Mouse (Mus musculus) intestine, embryonic 15.5 days (tissue): Measurements from ENCODE around the gene Prmt2. TPM values are rescaled to one million over a fixed set of nuclear protein-coding genes. Genes with fewer than 3 reads are reported as not detected.

Source experiments
- ATAC-seq: fragments of 200-750 bp; cut with Nextera tagmentation; 2 replicates; pipeline ENCODE4 v1.8.0; 2017; ENCODE audit warnings: moderate TSS enrichment, moderate library complexity
- H3K27ac ChIP-seq: fragments of 300-500 bp; sonication (generic); 2 replicates; pipeline ENCODE4 v1.5.1; 2015; ENCODE audit warnings: mild to moderate bottlenecking, inconsistent platforms
- H3K27me3 ChIP-seq: fragments of 300-500 bp; sonication (generic); replicated peaks from 2 replicates; pipeline ENCODE4 v1.6.1; 2015; ENCODE audit warnings: inconsistent platforms
- H3K36me3 ChIP-seq: fragments of 300-500 bp; sonication (generic); 2 replicates; pipeline ENCODE4 v1.6.1; 2015; ENCODE audit warnings: inconsistent platforms
- H3K4me1 ChIP-seq: fragments of 300-500 bp; sonication (generic); replicated peaks from 2 replicates; pipeline ENCODE4 v1.6.1; 2015; ENCODE audit warnings: inconsistent platforms
- H3K4me2 ChIP-seq: fragments of 300-500 bp; sonication (generic); replicated peaks from 2 replicates; pipeline ENCODE4 v1.6.1; 2015; ENCODE audit warnings: mild to moderate bottlenecking, inconsistent platforms
- H3K4me3 ChIP-seq: fragments of 300-500 bp; sonication (generic); replicated peaks from 2 replicates; pipeline ENCODE4 v1.5.1; 2015; ENCODE audit warnings: inconsistent platforms
- H3K9ac ChIP-seq: fragments of 300-500 bp; sonication (generic); 2 replicates; pipeline ENCODE4 v1.6.1; 2015; ENCODE audit warnings: inconsistent platforms
- H3K9me3 ChIP-seq: fragments of 300-500 bp; sonication (generic); 2 replicates; pipeline ENCODE4 v1.6.1; 2016; ENCODE audit warnings: inconsistent platforms
- WGBS: fragments of 180-500 bp; shearing (Covaris S2); methylation state at CpG from one replicate; pipeline ENCODE4 v1.1.7; 2015; 5-methylcytosine and 5-hydroxymethylcytosine counted together
- polyA plus RNA-seq: library from polyadenylated mRNA; unstranded; fragments of >200 nt; fragmentation: Nextera tagmentation; extraction: Ambion mirVana; gene quantifications from 2 replicates; pipeline ENCODE4 v1.2.1, GENCODE M21; 2015

Prmt2 gene
- polyA plus RNA-seq, 1 experiment from 2014 or later, result 42.6 TPM

- Histone ChIP-seq H3K9me3 (no peaks in the 10 kb centered on the region), H3K4me2 (0 out of 2 replicates have a peak within 1 kb of the TSS, but pooled peaks have one; percentile 14), H3K9ac (no peak within 1 kb of the TSS), H3K4me3 (no peak within 1 kb of the TSS), H3K27me3 (no peaks in the 10 kb centered on the region), H3K36me3 (no peaks in the 10 kb centered on the region), H3K4me1 (peaks cover 4% of the 10 kb centered on the region), H3K27ac (no peak within 1 kb of the TSS)
- 41% methylated on average over 4 of the region's 4 CpGs for WGBS
- peak; percentile 75 for ATAC-seq
Observed at GRCm38 (mm10) chr10:76253536-76253935, 15.9 kb upstream of the Prmt2 start, which contains the start of gene S100b. S100b (plus strand) TSS chr10:76253853.

DNA sequence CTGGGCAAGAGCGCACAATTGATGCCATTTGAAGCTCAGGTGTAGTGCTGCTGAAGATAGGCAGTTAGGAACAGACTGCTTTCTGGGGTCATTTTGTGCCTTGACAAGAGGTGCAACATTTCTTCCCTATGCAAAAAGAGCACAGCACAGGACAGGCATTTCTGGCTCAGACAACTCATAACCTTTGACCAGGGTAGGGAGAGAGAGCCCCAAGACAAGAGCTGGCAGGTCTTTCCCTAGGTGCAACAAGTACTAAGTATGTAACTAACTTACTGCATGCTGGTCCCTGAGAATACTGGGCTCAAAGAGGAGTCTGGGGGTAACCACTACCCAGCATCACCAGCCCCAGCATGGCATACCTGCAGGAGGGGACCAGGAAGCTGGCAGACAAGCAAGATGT, 15.4 kb upstream of the Prmt2 start:
- no peaks in the 10 kb centered on the region for H3K9me3 ChIP-seq
- H3K36me3 ChIP-seq, result no peaks in the 10 kb centered on the region
- 0 out of 2 replicates have a peak overlapping the region, but pooled peaks have one; percentile 14 for H3K4me2 ChIP-seq
- peak; percentile 68; the same call in 1 of the 2 replicates for ATAC-seq
- 97% methylated on average over 1 of the region's 1 CpGs for WGBS
- no peak overlapping the region for H3K4me3 ChIP-seq
- no peak overlapping the region for H3K9ac ChIP-seq
- H3K27me3 ChIP-seq, result no peaks in the 10 kb centered on the region
- peaks cover 4% of the 10 kb centered on the region for H3K4me1 ChIP-seq
- no peak overlapping the region for H3K27ac ChIP-seq

- no peaks in the 10 kb centered on the region for H3K36me3 ChIP-seq
- H3K4me3 ChIP-seq, result no peak overlapping the region
- no peak for ATAC-seq
- peaks cover 4% of the 10 kb centered on the region for H3K4me1 ChIP-seq
- 79% methylated on average over 7 of the region's 7 CpGs for WGBS
- H3K9ac ChIP-seq, result no peak overlapping the region
- H3K27me3 ChIP-seq, result no peaks in the 10 kb centered on the region
- H3K4me2 ChIP-seq, result no peak overlapping the region
- H3K9me3 ChIP-seq, result no peaks in the 10 kb centered on the region
- no peak overlapping the region for H3K27ac ChIP-seq
Observed at GRCm38 (mm10) chr10:76250870-76251269, 13.2 kb upstream of the Prmt2 start.

GRCm38 (mm10) chr10:76248647-76248968, 10.9 kb upstream of the Prmt2 start:
- ATAC-seq, result no peak
- Histone ChIP-seq H3K4me2 (no peak overlapping the region), H3K9ac (no peak overlapping the region), H3K4me3 (no peak overlapping the region), H3K4me1 (peaks cover 4% of the 10 kb centered on the region), H3K36me3 (no peaks in the 10 kb centered on the region), H3K9me3 (no peaks in the 10 kb centered on the region), H3K27me3 (no peaks in the 10 kb centered on the region), H3K27ac (no peak overlapping the region)
- WGBS, result 83% methylated on average over 5 of the region's 5 CpGs

- Histone ChIP-seq H3K27me3 (no peaks in the 10 kb centered on the region), H3K36me3 (no peaks in the 10 kb centered on the region), H3K9me3 (no peaks in the 10 kb centered on the region), H3K4me3 (no peak overlapping the region), H3K27ac (no peak overlapping the region), H3K4me1 (peaks cover under 1% of the 10 kb centered on the region; the same call in 1 of the 2 replicates), H3K4me2 (no peak overlapping the region), H3K9ac (no peak overlapping the region)
- WGBS, result 69% methylated on average over 21 of the region's 21 CpGs
- ATAC-seq, result no peak
Observed at GRCm38 (mm10) chr10:76247960-76248646, 10.4 kb upstream of the Prmt2 start.

- no peaks in the 10 kb centered on the region for H3K9me3 ChIP-seq
- H3K27ac ChIP-seq, result no peak overlapping the region
- no peak overlapping the region for H3K9ac ChIP-seq
- no peaks in the 10 kb centered on the region for H3K4me1 ChIP-seq
- no peaks in the 10 kb centered on the region for H3K36me3 ChIP-seq
- H3K4me3 ChIP-seq, result no peak overlapping the region
- no peak for ATAC-seq
- no peak overlapping the region for H3K4me2 ChIP-seq
- 35% methylated on average over 4 of the region's 4 CpGs for WGBS
- no peaks in the 10 kb centered on the region for H3K27me3 ChIP-seq
Observed at GRCm38 (mm10) chr10:76246601-76247000, 8.9 kb upstream of the Prmt2 start.

DNA sequence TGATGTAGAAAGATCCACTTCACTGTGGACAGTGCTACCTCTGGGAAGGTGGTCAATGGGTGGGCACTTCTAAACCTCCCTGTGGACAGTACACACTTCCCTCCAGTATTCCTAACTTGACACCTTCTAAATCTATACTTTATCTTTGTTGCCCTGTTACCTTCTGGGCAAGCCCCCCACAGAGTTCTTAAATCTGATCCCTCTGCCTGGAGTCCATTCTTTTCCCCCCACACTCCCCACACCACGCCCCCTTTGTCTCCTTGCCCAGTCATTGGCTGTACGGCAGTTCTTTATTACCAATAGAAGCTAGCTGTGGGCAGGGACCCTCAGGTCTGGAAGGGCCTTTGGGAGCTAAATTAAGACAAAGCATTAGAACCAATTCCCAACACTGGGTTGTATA, 7.4 kb upstream of the Prmt2 start:
- Histone ChIP-seq H3K27me3 (no peaks in the 10 kb centered on the region), H3K27ac (no peak overlapping the region), H3K4me1 (no peaks in the 10 kb centered on the region), H3K9me3 (no peaks in the 10 kb centered on the region), H3K9ac (no peak overlapping the region), H3K4me2 (no peak overlapping the region), H3K36me3 (no peaks in the 10 kb centered on the region), H3K4me3 (no peak overlapping the region)
- WGBS, result 86% methylated on average over 2 of the region's 2 CpGs
- ATAC-seq, result no peak

GRCm38 (mm10) chr10:76239401-76239800, 1.7 kb upstream of the Prmt2 start:
- ATAC-seq, result no peak
- Histone ChIP-seq H3K4me2 (no peak overlapping the region), H3K9me3 (no peaks in the 10 kb centered on the region), H3K27me3 (no peaks in the 10 kb centered on the region), H3K4me1 (0 out of 2 replicates have a peak, but pooled peaks cover 4% of the 10 kb centered on the region), H3K27ac (no peak overlapping the region), H3K4me3 (no peak overlapping the region), H3K36me3 (no peaks in the 10 kb centered on the region), H3K9ac (no peak overlapping the region)
- 67% methylated on average over 4 of the region's 4 CpGs for WGBS

GRCm38 (mm10) chr10:76229627-76230026, 8.0 kb downstream of the Prmt2 start:
- WGBS, result 74% methylated on average over 1 of the region's 1 CpGs
- H3K27me3 ChIP-seq, result no peaks in the 10 kb centered on the region
- no peaks in the 10 kb centered on the region for H3K36me3 ChIP-seq
- ATAC-seq, result no peak
- no peak overlapping the region for H3K4me3 ChIP-seq
- no peak overlapping the region for H3K4me2 ChIP-seq
- no peak overlapping the region for H3K27ac ChIP-seq
- H3K9ac ChIP-seq, result no peak overlapping the region
- no peaks in the 10 kb centered on the region for H3K4me1 ChIP-seq
- H3K9me3 ChIP-seq, result no peaks in the 10 kb centered on the region

DNA sequence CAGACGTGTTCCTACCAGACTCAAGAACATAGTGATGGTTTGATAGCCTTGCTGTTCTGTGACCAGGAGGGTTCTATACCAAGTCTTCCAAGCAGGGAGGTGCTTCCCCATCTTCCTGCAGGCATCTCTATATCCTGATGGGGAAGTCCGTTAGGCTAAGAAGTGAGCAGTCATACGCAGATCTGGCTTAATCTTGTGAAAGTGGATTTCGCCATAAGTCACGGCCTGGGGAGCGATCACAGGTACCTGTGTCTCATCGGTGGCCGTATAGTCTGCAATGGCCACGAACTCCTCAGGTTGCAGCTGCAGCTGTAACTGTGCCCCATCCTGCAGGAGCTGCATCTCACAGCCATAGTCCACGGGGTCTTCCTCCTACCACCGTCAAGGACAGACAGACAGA, 11.7 kb downstream of the Prmt2 start:
- no peak for ATAC-seq
- Histone ChIP-seq H3K9ac (no peak overlapping the region), H3K36me3 (peaks cover 4% of the 10 kb centered on the region; the same call in 1 of the 2 replicates), H3K27ac (no peak overlapping the region), H3K4me3 (no peak overlapping the region), H3K4me1 (no peaks in the 10 kb centered on the region), H3K9me3 (no peaks in the 10 kb centered on the region), H3K4me2 (no peak overlapping the region), H3K27me3 (no peaks in the 10 kb centered on the region)
- WGBS, result 94% methylated on average over 11 of the region's 11 CpGs

DNA sequence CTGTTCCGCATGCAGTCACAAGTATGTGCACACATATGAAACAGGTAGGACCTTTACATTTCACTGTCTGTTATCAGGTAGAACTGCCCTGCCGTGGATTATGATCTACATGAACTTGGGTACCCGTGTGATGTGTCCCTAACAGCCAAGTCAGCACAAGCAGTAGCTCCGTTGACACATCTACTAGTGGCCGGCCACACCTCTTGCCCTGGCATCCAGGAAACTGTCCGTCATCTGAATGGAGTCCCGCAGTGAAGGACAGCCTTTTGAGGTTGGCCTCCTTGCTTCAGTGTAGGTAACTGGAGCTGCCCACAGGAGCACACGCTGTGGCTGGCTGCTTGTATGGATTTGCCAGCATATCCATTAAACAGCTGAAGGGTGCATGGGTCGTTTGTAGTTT, 19.4 kb downstream of the Prmt2 start:
- no peaks in the 10 kb centered on the region for H3K4me1 ChIP-seq
- WGBS, result 78% methylated on average over 9 of the region's 9 CpGs
- H3K9ac ChIP-seq, result no peak overlapping the region
- no peak for ATAC-seq
- H3K4me3 ChIP-seq, result no peak overlapping the region
- H3K36me3 ChIP-seq, result peaks cover 29% of the 10 kb centered on the region
- H3K27ac ChIP-seq, result no peak overlapping the region
- H3K4me2 ChIP-seq, result no peak overlapping the region
- no peaks in the 10 kb centered on the region for H3K27me3 ChIP-seq
- 0 out of 2 replicates have a peak, but pooled peaks cover 5% of the 10 kb centered on the region for H3K9me3 ChIP-seq

- no peak for ATAC-seq
- Histone ChIP-seq H3K4me1 (no peaks in the 10 kb centered on the region), H3K4me2 (no peak overlapping the region), H3K9me3 (0 out of 2 replicates have a peak, but pooled peaks cover 5% of the 10 kb centered on the region), H3K4me3 (no peak overlapping the region), H3K9ac (no peak overlapping the region), H3K36me3 (peaks cover 29% of the 10 kb centered on the region), H3K27me3 (no peaks in the 10 kb centered on the region), H3K27ac (no peak overlapping the region)
- WGBS, result over 99% methylated on average over 17 of the region's 17 CpGs
Observed at GRCm38 (mm10) chr10:76217056-76217455, 20.6 kb downstream of the Prmt2 start.

GRCm38 (mm10) chr10:76214161-76214560, 23.5 kb downstream of the Prmt2 start:
- H3K27ac ChIP-seq, result no peak overlapping the region
- H3K4me2 ChIP-seq, result no peak overlapping the region
- H3K27me3 ChIP-seq, result no peaks in the 10 kb centered on the region
- ATAC-seq, result no peak
- peaks cover 25% of the 10 kb centered on the region for H3K36me3 ChIP-seq
- 0 out of 2 replicates have a peak, but pooled peaks cover 5% of the 10 kb centered on the region for H3K9me3 ChIP-seq
- no peak overlapping the region for H3K9ac ChIP-seq
- 92% methylated on average over 4 of the region's 4 CpGs for WGBS
- no peaks in the 10 kb centered on the region for H3K4me1 ChIP-seq
- no peak overlapping the region for H3K4me3 ChIP-seq
